Mouse (Mus musculus): ENCODE results near the gene Pcsk6.

- TF ChIP-seq CTCF (IDR thresholded peaks at IDR 0.05; ENCODE audit: control insufficient read depth, insufficient read depth, insufficient replicate concordance, low read depth, low read length) (no peak), POLR2A (IDR thresholded peaks at IDR 0.05; ENCODE audit: control insufficient read depth, low read depth, low read length) (no peak)
Measured at GRCm38 (mm10) chr7:65891831-65892230, 30.3 kb downstream of the Pcsk6 start.

Data from testis, adult 2 months (tissue).